Mouse (Mus musculus) hindbrain, embryonic 14.5 days (tissue): ENCODE results near the gene Lrrc47. TPM values are rescaled to one million over a fixed set of nuclear protein-coding genes. Genes with fewer than 3 reads are reported as not detected.

Experiments
- ATAC-seq: fragments of 200-750 bp; cut with Nextera tagmentation; 2 replicates; pipeline ENCODE4 v1.8.0; 2017; ENCODE audit warnings: moderate number of reproducible peaks, mild to moderate bottlenecking, moderate TSS enrichment, moderate library complexity; ENCODE audit not compliant: low FRiP score
- DNase-seq: peaks from one replicate; pipeline ENCODE4 v3.0.0-alpha.2; 2015; ENCODE audit warnings: low spot score
- H3K27ac ChIP-seq: fragments of 300-500 bp; sonication (generic); 2 replicates; pipeline ENCODE4 v1.5.1; 2014; ENCODE audit warnings: mild to moderate bottlenecking, moderate library complexity
- H3K27me3 ChIP-seq: fragments of 300-500 bp; sonication (generic); 2 replicates; pipeline ENCODE4 v1.6.1; 2014; ENCODE audit warnings: mild to moderate bottlenecking, low read length, mixed read lengths; ENCODE audit not compliant: control insufficient read depth, insufficient read depth
- H3K36me3 ChIP-seq: fragments of 300-500 bp; sonication (generic); replicated peaks from 2 replicates; pipeline ENCODE4 v1.6.1; 2014; ENCODE audit not compliant: control insufficient read depth, insufficient read depth
- H3K4me1 ChIP-seq: fragments of 300-500 bp; sonication (generic); replicated peaks from 2 replicates; pipeline ENCODE4 v1.6.1; 2014; ENCODE audit warnings: antibody characterized with exemption, low read length, mixed read lengths; ENCODE audit not compliant: control insufficient read depth, insufficient read depth
- H3K4me2 ChIP-seq: fragments of 300-500 bp; sonication (generic); replicated peaks from 2 replicates; pipeline ENCODE4 v1.6.1; 2014; ENCODE audit warnings: mild to moderate bottlenecking, moderate library complexity
- H3K4me3 ChIP-seq: fragments of 300-500 bp; sonication (generic); replicated peaks from 2 replicates; pipeline ENCODE4 v1.5.1; 2014; ENCODE audit warnings: mild to moderate bottlenecking, low read length
- H3K9ac ChIP-seq: fragments of 300-500 bp; sonication (generic); 2 replicates; pipeline ENCODE4 v1.6.1; 2014
- H3K9me3 ChIP-seq: fragments of 300-500 bp; sonication (generic); 2 replicates; pipeline ENCODE4 v1.6.1; 2016; ENCODE audit warnings: low read length; ENCODE audit not compliant: control insufficient read depth
- WGBS: fragments of 180-500 bp; shearing (Covaris S2); extraction: QIAGEN DNeasy Blood & Tissue Kit; methylation state at CpG from one replicate; pipeline ENCODE4 v1.1.7; 2014; 5-methylcytosine and 5-hydroxymethylcytosine counted together
- polyA plus RNA-seq: library from polyadenylated mRNA; unstranded; fragments of >200 nt; fragmentation: Nextera tagmentation; extraction: Ambion mirVana; gene quantifications from 2 replicates; pipeline ENCODE4 v1.2.1, GENCODE M21; 2014

Gene Lrrc47
- polyA plus RNA-seq, 1 experiment from 2014 or later, result 9.9 TPM

- Histone ChIP-seq H3K36me3 (peaks cover 64% of the 10 kb centered on the region), H3K4me3 (no peak overlapping the region), H3K4me2 (no peak overlapping the region), H3K9ac (no peak overlapping the region), H3K9me3 (no peaks in the 10 kb centered on the region), H3K27ac (no peak overlapping the region), H3K4me1 (peaks cover 15% of the 10 kb centered on the region), H3K27me3 (no peaks in the 10 kb centered on the region)
- DNase-seq, result no peak
- ATAC-seq, result no peak
- 79% methylated on average over 11 of the region's 11 CpGs for WGBS
Measured at GRCm38 (mm10) chr4:153980470-153980869, 31.1 kb upstream of the Lrrc47 start.

- H3K4me1 ChIP-seq, result no peaks in the 10 kb centered on the region
- no peaks in the 10 kb centered on the region for H3K27me3 ChIP-seq
- H3K36me3 ChIP-seq, result peaks cover 96% of the 10 kb centered on the region
- H3K9ac ChIP-seq, result no peak overlapping the region
- DNase-seq, result no peak
- 89% methylated on average over 10 of the region's 10 CpGs for WGBS
- no peak for ATAC-seq
- H3K9me3 ChIP-seq, result no peaks in the 10 kb centered on the region
- H3K27ac ChIP-seq, result no peak overlapping the region
- no peak overlapping the region for H3K4me3 ChIP-seq
- no peak overlapping the region for H3K4me2 ChIP-seq
Measured at GRCm38 (mm10) chr4:153992715-153993114, 18.8 kb upstream of the Lrrc47 start.

DNA sequence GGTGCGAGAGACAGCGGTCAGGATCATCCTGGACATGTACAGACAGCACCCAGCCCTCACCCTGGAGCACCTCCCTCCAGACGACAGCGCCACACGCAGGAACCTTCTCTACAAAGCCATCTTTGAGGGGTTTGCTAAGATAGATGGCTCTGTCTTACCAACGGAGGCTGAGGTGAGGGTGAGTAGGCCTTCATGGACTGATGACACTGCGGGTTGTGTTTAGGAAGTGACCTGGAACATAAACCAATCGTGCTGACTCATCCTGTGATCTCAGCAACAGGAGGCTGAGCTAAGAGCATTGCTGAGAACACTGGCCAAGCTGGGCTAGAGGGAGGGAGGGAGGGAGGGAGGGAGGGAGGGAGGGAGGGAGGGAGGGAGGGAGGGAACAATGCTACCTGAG lies 18.0 kb upstream of the Lrrc47 start:
- DNase-seq (no peak), ATAC-seq (no peak)
- H3K4me2 ChIP-seq, result no peak overlapping the region
- H3K27me3 ChIP-seq, result no peaks in the 10 kb centered on the region
- no peak overlapping the region for H3K9ac ChIP-seq
- 90% methylated on average over 8 of the region's 8 CpGs for WGBS
- no peak overlapping the region for H3K27ac ChIP-seq
- peaks cover 96% of the 10 kb centered on the region for H3K36me3 ChIP-seq
- no peaks in the 10 kb centered on the region for H3K9me3 ChIP-seq
- H3K4me1 ChIP-seq, result no peaks in the 10 kb centered on the region
- no peak overlapping the region for H3K4me3 ChIP-seq

DNA sequence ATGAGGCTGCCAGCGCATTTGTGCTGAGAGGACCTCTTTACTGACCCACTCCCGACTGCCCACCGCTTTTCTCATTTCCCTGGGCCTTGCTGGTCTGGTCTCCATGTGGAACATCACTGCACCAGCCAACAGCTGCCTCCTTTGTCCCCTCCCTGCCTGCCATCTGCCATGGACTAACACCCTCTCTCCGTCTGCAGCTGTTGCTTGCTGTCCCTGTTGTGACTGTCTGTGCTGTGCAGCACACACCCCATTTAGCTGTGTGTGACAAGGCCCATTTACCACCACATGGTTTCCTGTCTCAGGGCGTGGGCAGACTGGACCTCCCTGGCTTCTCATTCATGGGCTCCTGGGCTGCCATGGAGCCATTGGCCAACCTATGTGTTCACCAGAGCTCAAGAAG lies 6.0 kb upstream of the Lrrc47 start:
- 82% methylated on average over 5 of the region's 5 CpGs for WGBS
- H3K4me3 ChIP-seq, result no peak overlapping the region
- H3K27ac ChIP-seq, result no peak overlapping the region
- H3K36me3 ChIP-seq, result peaks cover 57% of the 10 kb centered on the region
- no peak overlapping the region for H3K9ac ChIP-seq
- no peaks in the 10 kb centered on the region for H3K4me1 ChIP-seq
- H3K9me3 ChIP-seq, result no peaks in the 10 kb centered on the region
- ATAC-seq (no peak), DNase-seq (no peak)
- H3K4me2 ChIP-seq, result no peak overlapping the region
- H3K27me3 ChIP-seq, result no peaks in the 10 kb centered on the region

GRCm38 (mm10) chr4:154006264-154006663 lies 5.3 kb upstream of the Lrrc47 start:
- Histone ChIP-seq H3K4me1 (peaks cover 4% of the 10 kb centered on the region; the same call in 1 of the 2 replicates), H3K27me3 (no peaks in the 10 kb centered on the region), H3K36me3 (peaks cover 57% of the 10 kb centered on the region), H3K9me3 (no peaks in the 10 kb centered on the region), H3K27ac (no peak overlapping the region), H3K4me3 (no peak overlapping the region), H3K9ac (no peak overlapping the region), H3K4me2 (no peak overlapping the region)
- ATAC-seq (no peak), DNase-seq (no peak)
- WGBS, result 91% methylated on average over 6 of the region's 6 CpGs

GRCm38 (mm10) chr4:154007759-154008158 lies 3.8 kb upstream of the Lrrc47 start:
- 84% methylated on average over 4 of the region's 4 CpGs for WGBS
- H3K36me3 ChIP-seq, result peaks cover 48% of the 10 kb centered on the region
- H3K9ac ChIP-seq, result no peak overlapping the region
- H3K27me3 ChIP-seq, result no peaks in the 10 kb centered on the region
- no peaks in the 10 kb centered on the region for H3K9me3 ChIP-seq
- no peak overlapping the region for H3K4me2 ChIP-seq
- DNase-seq (no peak), ATAC-seq (no peak)
- H3K4me3 ChIP-seq, result no peak overlapping the region
- H3K4me1 ChIP-seq, result peaks cover 9% of the 10 kb centered on the region
- no peak overlapping the region for H3K27ac ChIP-seq

- peak overlapping the region; percentile 99 for H3K4me2 ChIP-seq
- DNase-seq (no peak), ATAC-seq (peak; percentile 46)
- WGBS, result 28% methylated on average over 13 of the region's 13 CpGs
- no peaks in the 10 kb centered on the region for H3K9me3 ChIP-seq
- H3K27ac ChIP-seq, result peak overlapping the region; percentile 15
- peak overlapping the region; percentile 100 for H3K4me3 ChIP-seq
- no peaks in the 10 kb centered on the region for H3K27me3 ChIP-seq
- H3K4me1 ChIP-seq, result peaks cover 16% of the 10 kb centered on the region
- peak overlapping the region; percentile 86 for H3K9ac ChIP-seq
- H3K36me3 ChIP-seq, result peaks cover 31% of the 10 kb centered on the region
Measured at GRCm38 (mm10) chr4:154010907-154011645, 455 bp upstream of the Lrrc47 start.

GRCm38 (mm10) chr4:154012132-154012882 lies 776 bp downstream of the Lrrc47 start:
- peak overlapping the region; percentile 99 for H3K4me2 ChIP-seq
- H3K4me1 ChIP-seq, result peaks cover 16% of the 10 kb centered on the region
- H3K9me3 ChIP-seq, result no peaks in the 10 kb centered on the region
- no peaks in the 10 kb centered on the region for H3K27me3 ChIP-seq
- ATAC-seq (no peak), DNase-seq (no peak)
- peak overlapping the region; percentile 86 for H3K9ac ChIP-seq
- WGBS, result 3% methylated on average over 55 of the region's 55 CpGs
- 0 out of 2 replicates have a peak overlapping the region, but pooled peaks have one; percentile 15 for H3K27ac ChIP-seq
- H3K4me3 ChIP-seq, result peak overlapping the region; percentile 100
- peaks cover 31% of the 10 kb centered on the region for H3K36me3 ChIP-seq

DNA sequence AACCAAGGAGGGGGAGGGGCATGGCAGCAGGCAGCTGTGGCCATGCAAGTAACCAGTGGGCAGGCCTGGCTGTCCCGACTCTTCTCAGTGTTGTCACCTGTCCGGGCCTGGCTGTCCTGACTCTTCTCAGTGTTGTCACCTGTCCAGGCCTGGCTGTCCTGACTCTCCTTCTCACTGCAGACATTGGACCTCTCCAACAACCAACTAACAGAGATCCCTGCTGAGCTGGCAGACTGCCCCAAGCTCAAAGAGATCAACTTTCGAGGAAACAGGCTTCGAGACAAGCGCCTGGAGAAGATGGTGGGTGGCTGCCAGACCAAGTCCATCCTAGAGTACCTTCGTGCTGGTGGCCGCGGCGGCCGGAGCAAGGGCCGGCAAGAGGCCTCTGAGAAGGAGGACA lies 3.9 kb downstream of the Lrrc47 start:
- no peak overlapping the region for H3K9ac ChIP-seq
- no peak overlapping the region for H3K4me3 ChIP-seq
- DNase-seq (no peak), ATAC-seq (no peak)
- no peak overlapping the region for H3K4me2 ChIP-seq
- peaks cover 58% of the 10 kb centered on the region for H3K36me3 ChIP-seq
- no peak overlapping the region for H3K27ac ChIP-seq
- no peaks in the 10 kb centered on the region for H3K27me3 ChIP-seq
- H3K9me3 ChIP-seq, result no peaks in the 10 kb centered on the region
- 95% methylated on average over 11 of the region's 11 CpGs for WGBS
- peaks cover 16% of the 10 kb centered on the region for H3K4me1 ChIP-seq
